Mouse (Mus musculus) inflammation-experienced regulatory T-cells, adult 6 months (primary cell): Measurements from ENCODE around the gene Sowahd. TPM values are rescaled to one million over a fixed set of nuclear protein-coding genes. Genes with fewer than 3 reads are reported as not detected.
A peak's percentile ranks its signal among the peaks of the same experiment; 100 is the strongest.

Experiments
- ATAC-seq: one replicate; pipeline ENCODE4 v1.8.0; 2017
- polyA plus RNA-seq, 3 experiments: library from polyadenylated mRNA; unstranded; fragments of 100-300 nt; shearing (Covaris generic); gene quantifications; one replicate each; pipeline ENCODE4 v1.2.1; 2017

Sowahd gene
- polyA plus RNA-seq, 3 experiments from 2014 or later: not detected

DNA sequence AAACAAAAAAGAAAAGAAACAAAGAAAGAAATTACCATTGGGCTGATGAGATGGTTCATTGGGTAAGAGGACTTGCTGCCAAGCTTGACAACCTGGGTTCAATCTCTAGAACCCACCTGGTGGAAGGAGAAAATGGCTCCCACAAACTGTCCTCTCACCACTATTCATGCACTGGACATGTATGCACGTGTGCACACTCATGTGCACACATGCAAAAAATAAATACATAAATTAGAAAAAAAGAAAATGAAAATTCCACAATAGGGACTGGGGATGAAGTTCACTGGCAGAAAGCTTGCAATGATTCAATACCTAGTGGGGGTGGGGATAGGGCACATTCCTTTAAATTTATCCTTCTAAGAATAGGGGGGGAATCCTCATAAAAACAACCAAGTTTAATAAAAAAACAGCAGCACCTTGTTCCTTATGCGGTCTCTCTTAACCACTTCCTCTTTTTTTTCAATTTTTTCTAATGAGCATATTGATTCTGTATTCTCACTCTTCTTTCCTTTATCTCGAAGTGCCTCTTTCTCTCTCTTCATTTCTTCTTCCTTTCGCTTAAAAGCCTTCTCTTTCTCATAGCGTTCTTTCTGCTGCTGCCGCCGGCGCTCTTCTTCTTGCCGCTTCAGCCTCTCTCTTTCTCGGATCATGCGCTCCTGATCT, 46.6 kb downstream of the Sowahd start:
- ATAC-seq: peak; percentile 37

DNA sequence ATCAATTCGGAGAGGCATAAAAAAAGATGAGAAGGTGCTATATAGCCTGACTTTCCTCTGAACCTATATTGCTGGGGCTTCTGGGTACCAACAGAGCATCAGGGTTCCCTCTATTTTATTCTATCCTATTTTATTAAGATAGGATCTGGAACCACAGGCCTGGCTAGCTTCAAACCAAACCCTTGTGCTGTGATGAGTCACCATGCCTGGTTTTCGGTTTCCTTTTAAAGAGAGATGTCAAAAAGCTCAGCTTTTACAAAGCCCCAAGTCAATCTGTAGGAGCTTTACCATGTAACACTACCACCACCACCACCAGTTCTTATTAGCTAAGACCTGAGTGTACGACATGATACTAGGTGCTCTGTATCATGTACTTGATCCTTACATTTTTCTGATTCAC, 50.0 kb downstream of the Sowahd start:
- peak; percentile 37 for ATAC-seq

Other genes with a start within 250 kb of the Sowahd start
- gene Ube2a, start 174.9 kb upstream of the Sowahd start, polyA plus RNA-seq: 100 to 1,000 TPM; 124 to 197 (median 127) TPM
- 10 to 100 TPM; 26.9 to 28.7 (median 27.7) TPM for gene C330007P06Rik, start 174.7 kb upstream of the Sowahd start, polyA plus RNA-seq
- gene Nkrf, start 145.9 kb upstream of the Sowahd start, polyA plus RNA-seq: 1 to 10 TPM; 1.5 to 5.6 (median 2.7) TPM
- 100 to 1,000 TPM; 122 to 151 (median 141) TPM for gene Sept6, start 57.1 kb upstream of the Sowahd start, polyA plus RNA-seq
- gene Rpl39, start 36.6 kb downstream of the Sowahd start, polyA plus RNA-seq: 1,000 to 10,000 TPM in 1 of 3 experiments, 100 to 1,000 TPM in 2; 704 to 1,016 (median 774) TPM
- 10 to 100 TPM; 38.3 to 47.1 (median 39.0) TPM for gene Upf3b, start 61.5 kb downstream of the Sowahd start, polyA plus RNA-seq
- gene Nkap, start 78.0 kb downstream of the Sowahd start, polyA plus RNA-seq: 10 to 100 TPM; 21.7 to 35.3 (median 33.7) TPM
- under 1 TPM in 2 of 3 experiments, not detected in 1; 0.33 to 0.53 TPM for gene Akap14, start 120.0 kb downstream of the Sowahd start, polyA plus RNA-seq
- gene Ndufa1, start 142.3 kb downstream of the Sowahd start, polyA plus RNA-seq: 100 to 1,000 TPM; 266 to 354 (median 305) TPM
- 10 to 100 TPM in 2 of 3 experiments, 1 to 10 TPM in 1; 7.9 to 16.0 (median 11.7) TPM for gene Rnf113a1, start 142.4 kb downstream of the Sowahd start, polyA plus RNA-seq
- not detected for gene Gm9, start 162.2 kb downstream of the Sowahd start, polyA plus RNA-seq
- gene Rhox1, start 173.4 kb downstream of the Sowahd start, polyA plus RNA-seq: not detected
- not detected for gene Rhox2a, start 196.1 kb downstream of the Sowahd start, polyA plus RNA-seq
- gene Rhox3a, start 201.1 kb downstream of the Sowahd start, polyA plus RNA-seq: not detected
- not detected for gene Rhox4a, start 216.5 kb downstream of the Sowahd start, polyA plus RNA-seq